Mouse (Mus musculus): ENCODE measurements around the gene Ttc14.

DNA sequence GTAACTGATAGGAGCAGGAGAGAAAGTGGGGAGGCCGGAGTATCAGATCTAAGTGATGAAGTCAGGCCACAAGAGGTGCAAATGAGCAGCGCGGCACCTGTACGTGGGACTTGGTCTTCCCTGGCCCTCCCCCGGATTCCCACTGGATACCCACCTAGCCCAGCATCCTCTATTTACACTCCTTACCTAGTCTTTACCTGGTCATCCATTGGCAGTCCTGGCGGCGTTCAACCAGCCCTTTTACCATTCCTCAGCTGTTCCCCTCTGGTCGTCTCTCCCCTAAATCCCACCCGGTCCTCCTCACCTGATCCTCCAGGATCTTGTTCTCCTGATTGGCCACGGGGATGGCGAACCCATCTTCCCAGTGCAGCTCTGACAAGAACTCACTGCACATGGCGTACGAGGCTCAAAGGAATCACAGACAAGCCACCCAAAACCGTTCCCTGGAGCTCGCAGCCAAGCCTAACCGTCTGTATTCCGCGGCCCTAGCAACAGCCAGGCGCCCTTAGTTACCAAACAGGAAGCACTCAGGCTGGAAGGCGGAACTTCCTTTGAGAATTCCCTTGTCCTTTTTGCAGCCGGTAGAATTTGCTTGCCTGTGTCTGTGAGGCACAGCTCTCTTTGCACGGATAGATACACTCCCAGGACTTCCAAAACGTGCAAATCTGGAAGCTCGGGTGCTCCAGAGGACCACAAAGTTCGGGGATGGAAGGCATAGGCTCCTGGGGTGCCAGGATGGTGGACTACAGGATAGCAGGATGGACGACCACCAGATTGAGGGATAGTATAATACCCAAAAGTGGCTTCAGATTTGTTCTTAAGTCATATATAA is 44.4 kb downstream of the Ttc14 start, which contains the start of gene Ccdc39:
- TF ChIP-seq POLR2A (IDR thresholded peaks at IDR 0.05; ENCODE audit: insufficient read depth, low read length) (no peak), EP300 (IDR thresholded peaks at IDR 0.05; ENCODE audit: insufficient read depth, low read depth, low read length) (no peak), CTCF (IDR thresholded peaks at IDR 0.05; ENCODE audit: low read depth, low read length) (no peak)

Data from ES-Bruce4 (cell line).